ENCODE assay signal across 19 mouse cellular contexts in the genomic region with DNA sequence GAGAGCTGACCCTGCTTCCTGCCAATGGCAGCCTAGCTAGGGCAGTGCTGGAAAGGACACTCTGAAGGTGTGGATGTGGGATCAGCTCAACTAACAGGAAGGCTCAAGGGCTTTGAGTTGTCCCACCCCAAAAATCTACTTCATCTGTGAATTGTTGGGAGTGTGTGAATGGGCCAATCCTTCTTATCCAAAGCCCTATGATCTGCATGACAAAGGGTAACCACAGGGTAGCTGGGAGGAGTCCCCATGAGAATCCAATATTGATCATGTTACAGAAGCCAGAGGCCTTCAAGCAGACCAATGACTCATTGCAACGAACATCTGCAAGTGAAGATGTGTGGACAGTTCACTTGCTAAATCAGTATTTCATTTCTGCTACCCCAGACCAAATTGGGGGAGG. TPM values are rescaled to one million over a fixed set of nuclear protein-coding genes. Genes with fewer than 3 reads are reported as not detected.
"Had no signal": no experiment of that assay in that cellular context is flagged by ENCODE, and none has a peak within 500 bp of the region (broad histone marks: within the 10 kb centered on the region; RNA-seq: fewer than 3 reads in every experiment).

No protein-coding gene starts in this region.

- H3K4me2 ChIP-seq: lung, embryonic 14.5 days; midbrain, embryonic 12.5 days; neural tube, embryonic 13.5 days; neural tube, embryonic 15.5 days; stomach, embryonic 15.5 days had no signal

- DNase-seq: lung, adult 18-20 months; lung, embryonic 14.5 days; lung, postnatal 10 days; lung, postnatal 4 days; midbrain, embryonic 14.5 days; right cerebral cortex, postnatal 14 days; thymus, adult 2 months; thymus, postnatal 25 days; thymus, postnatal 4 days had no signal

- H3K27me3 ChIP-seq: midbrain, embryonic 12.5 days; neural tube, embryonic 13.5 days; neural tube, embryonic 15.5 days; stomach, embryonic 15.5 days had no signal

- H3K9me3 ChIP-seq: midbrain, embryonic 10.5 days; midbrain, embryonic 12.5 days; neural tube, embryonic 13.5 days; neural tube, embryonic 15.5 days; stomach, embryonic 15.5 days had no signal

- ATAC-seq: midbrain, embryonic 16.5 days had no signal

- H3K27ac ChIP-seq: midbrain, embryonic 10.5 days; midbrain, embryonic 12.5 days; neural tube, embryonic 13.5 days; neural tube, embryonic 15.5 days; stomach, embryonic 15.5 days; stomach, postnatal 0 days had no signal

- H3K36me3 ChIP-seq: midbrain, embryonic 10.5 days; midbrain, embryonic 12.5 days; neural tube, embryonic 13.5 days; neural tube, embryonic 15.5 days; stomach, embryonic 15.5 days had no signal

- H3K4me3 ChIP-seq: midbrain, embryonic 10.5 days; midbrain, embryonic 12.5 days; myocyte; neural tube, embryonic 13.5 days; neural tube, embryonic 15.5 days; stomach, embryonic 15.5 days had no signal

- H3K9ac ChIP-seq: lung, embryonic 14.5 days; midbrain, embryonic 12.5 days; neural tube, embryonic 13.5 days; neural tube, embryonic 15.5 days; stomach, embryonic 15.5 days had no signal

- H3K4me1 ChIP-seq: midbrain, embryonic 10.5 days; midbrain, embryonic 12.5 days; neural tube, embryonic 13.5 days; neural tube, embryonic 15.5 days; stomach, embryonic 15.5 days had no signal

RNA-seq across cellular contexts. Expression of a gene that starts 51.1 kb away (rescaled TPM):
- total RNA-seq: megakaryocyte, adult 5-6 weeks; megakaryocyte-erythroid progenitor cell, adult 5-6 weeks had no signal
